Mouse (Mus musculus) forebrain, embryonic 12.5 days (tissue): ENCODE data around the gene Ccdc30. TPM values are rescaled to one million over a fixed set of nuclear protein-coding genes. Genes with fewer than 3 reads are reported as not detected.

ENCODE experiments used
- ATAC-seq: fragments of 200-750 bp; cut with Nextera tagmentation; 2 replicates; pipeline ENCODE4 v1.8.0; 2017; ENCODE audit warnings: moderate TSS enrichment; ENCODE audit not compliant: low FRiP score
- H3K27ac ChIP-seq: fragments of 300-500 bp; sonication (generic); 2 replicates; pipeline ENCODE4 v1.5.1; 2016; ENCODE audit warnings: mild to moderate bottlenecking
- H3K27me3 ChIP-seq: fragments of 300-500 bp; sonication (generic); 2 replicates; pipeline ENCODE4 v1.6.1; 2016; ENCODE audit warnings: mild to moderate bottlenecking
- H3K36me3 ChIP-seq: fragments of 300-500 bp; sonication (generic); replicated peaks from 2 replicates; pipeline ENCODE4 v1.6.1; 2016; ENCODE audit warnings: mild to moderate bottlenecking
- H3K4me1 ChIP-seq: fragments of 300-500 bp; sonication (generic); 2 replicates; pipeline ENCODE4 v1.6.1; 2016
- H3K4me2 ChIP-seq: fragments of 300-500 bp; sonication (generic); 2 replicates; pipeline ENCODE4 v1.6.1; 2016; ENCODE audit warnings: mild to moderate bottlenecking, moderate library complexity
- H3K4me3 ChIP-seq: fragments of 300-500 bp; sonication (generic); replicated peaks from 2 replicates; pipeline ENCODE4 v1.5.1; 2016; ENCODE audit warnings: mild to moderate bottlenecking
- H3K9ac ChIP-seq: fragments of 300-500 bp; sonication (generic); 2 replicates; pipeline ENCODE4 v1.6.1; 2016; ENCODE audit warnings: mild to moderate bottlenecking
- H3K9me3 ChIP-seq: fragments of 300-500 bp; sonication (generic); 2 replicates; pipeline ENCODE4 v1.6.1; 2016
- WGBS: fragments of 180-500 bp; shearing (Covaris S2); methylation state at CpG from one replicate; pipeline ENCODE4 v1.1.7; 2016; 5-methylcytosine and 5-hydroxymethylcytosine counted together
- polyA plus RNA-seq: library from polyadenylated mRNA; unstranded; fragments of >200 nt; fragmentation: Nextera tagmentation; extraction: Ambion mirVana; gene quantifications from 2 replicates; pipeline ENCODE4 v1.2.1, GENCODE M21; 2016

Ccdc30 gene
- polyA plus RNA-seq, 1 experiment from 2014 or later: 13.4 TPM

- H3K27ac ChIP-seq: peak overlapping the region; percentile 76
- 2% methylated on average over 10 of the region's 10 CpGs for WGBS
- peak; percentile 91 for ATAC-seq
- H3K36me3 ChIP-seq: no peaks in the 10 kb centered on the region
- H3K4me1 ChIP-seq: peaks cover 15% of the 10 kb centered on the region
- H3K4me3 ChIP-seq: no peak overlapping the region
- no peak overlapping the region for H3K9ac ChIP-seq
- no peaks in the 10 kb centered on the region for H3K27me3 ChIP-seq
- H3K4me2 ChIP-seq: peak overlapping the region; percentile 36
- no peaks in the 10 kb centered on the region for H3K9me3 ChIP-seq
Measured at GRCm38 (mm10) chr4:119338861-119339361, 76.4 kb downstream of the Ccdc30 start.

GRCm38 (mm10) chr4:119338422-119338821 is 76.9 kb downstream of the Ccdc30 start:
- Histone ChIP-seq H3K36me3 (no peaks in the 10 kb centered on the region), H3K27ac (peak overlapping the region; percentile 76), H3K4me1 (peaks cover 15% of the 10 kb centered on the region), H3K27me3 (no peaks in the 10 kb centered on the region), H3K9me3 (no peaks in the 10 kb centered on the region), H3K4me3 (no peak overlapping the region), H3K9ac (no peak overlapping the region), H3K4me2 (peak overlapping the region; percentile 36)
- peak; percentile 80; the same call in 1 of the 2 replicates for ATAC-seq
- 59% methylated on average over 4 of the region's 4 CpGs for WGBS

DNA sequence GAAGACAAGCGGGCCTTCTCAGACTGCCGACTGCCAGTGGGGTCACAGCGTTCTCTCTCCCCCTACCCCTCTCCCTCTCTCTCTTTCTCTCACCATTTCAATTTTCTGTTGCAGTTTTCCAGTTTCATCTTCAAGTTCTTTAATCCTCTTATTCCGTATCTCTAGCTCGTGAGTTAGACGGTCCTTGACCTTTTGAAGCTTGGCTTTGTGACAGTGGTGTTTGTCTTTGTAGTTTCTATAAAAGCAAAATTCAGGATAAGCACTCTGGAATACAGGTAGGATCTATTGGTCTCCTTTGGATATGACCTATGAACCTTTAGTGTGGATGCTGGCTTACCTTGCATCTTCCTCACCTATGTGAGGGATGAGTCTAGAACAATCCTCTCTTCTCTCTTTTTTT is 81.8 kb downstream of the Ccdc30 start:
- 85% methylated on average over 6 of the region's 6 CpGs for WGBS
- H3K27me3 ChIP-seq: no peaks in the 10 kb centered on the region
- H3K9me3 ChIP-seq: no peaks in the 10 kb centered on the region
- peaks cover 8% of the 10 kb centered on the region for H3K4me1 ChIP-seq
- H3K36me3 ChIP-seq: no peaks in the 10 kb centered on the region
- H3K4me3 ChIP-seq: no peak overlapping the region
- no peak overlapping the region for H3K9ac ChIP-seq
- no peak overlapping the region for H3K27ac ChIP-seq
- H3K4me2 ChIP-seq: no peak overlapping the region
- ATAC-seq: no peak

DNA sequence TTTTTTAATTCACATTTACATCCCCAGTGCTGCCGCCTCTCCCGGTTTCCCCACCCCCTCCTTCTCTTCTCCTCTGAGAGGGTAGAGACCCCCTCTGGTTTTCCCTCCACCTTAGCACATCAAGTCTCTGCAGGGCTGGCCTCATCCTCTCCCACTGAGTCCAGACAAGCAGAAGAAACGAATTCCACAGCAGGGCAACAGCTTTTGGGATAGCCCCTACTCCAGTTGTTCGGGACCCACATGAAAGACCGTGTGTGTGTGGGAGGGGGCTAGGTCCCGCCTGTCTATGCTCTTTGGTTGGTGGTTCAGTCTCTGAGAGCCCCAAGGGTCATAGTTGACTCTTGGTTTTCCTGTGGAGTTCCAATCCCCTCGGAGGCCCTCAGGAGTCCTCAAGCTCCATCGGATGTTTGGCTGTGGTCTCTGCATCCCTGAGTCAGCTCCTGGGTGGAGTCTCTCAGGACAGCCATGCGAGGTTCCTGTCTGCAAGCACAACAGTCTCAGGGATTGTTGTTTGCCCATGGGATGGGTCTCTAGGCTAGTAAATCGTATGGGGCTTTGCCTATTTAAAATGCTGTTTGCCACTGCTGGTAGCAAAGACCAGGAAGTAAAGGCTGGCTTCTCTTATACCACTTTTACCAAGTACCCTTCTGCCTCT is 94.3 kb downstream of the Ccdc30 start:
- H3K27ac ChIP-seq: peak overlapping the region; percentile 85
- H3K9me3 ChIP-seq: no peaks in the 10 kb centered on the region
- peak overlapping the region; percentile 73 for H3K4me3 ChIP-seq
- H3K9ac ChIP-seq: peak overlapping the region; percentile 68
- peaks cover 15% of the 10 kb centered on the region for H3K27me3 ChIP-seq
- 32% methylated on average over 10 of the region's 10 CpGs for WGBS
- peak overlapping the region; percentile 98 for H3K4me2 ChIP-seq
- peak; percentile 60 for ATAC-seq
- peaks cover 16% of the 10 kb centered on the region for H3K4me1 ChIP-seq
- H3K36me3 ChIP-seq: peaks cover 24% of the 10 kb centered on the region

- Histone ChIP-seq H3K4me2 (peak within 1 kb of the TSS; percentile 98), H3K4me3 (peak within 1 kb of the TSS; percentile 73), H3K4me1 (peaks cover 16% of the 10 kb centered on the region), H3K36me3 (peaks cover 32% of the 10 kb centered on the region), H3K27me3 (peaks cover 15% of the 10 kb centered on the region), H3K9ac (peak within 1 kb of the TSS; percentile 68), H3K27ac (peak within 1 kb of the TSS; percentile 85), H3K9me3 (no peaks in the 10 kb centered on the region)
- under 1% methylated on average over 44 of the region's 44 CpGs for whole genome bisulfite sequencing
- peak; percentile 98 for ATAC-seq
Measured at GRCm38 (mm10) chr4:119320131-119320830, 95.0 kb downstream of the Ccdc30 start, which contains the start of gene Ppih. Gene Ppih (minus strand): TSS chr4:119320546.

DNA sequence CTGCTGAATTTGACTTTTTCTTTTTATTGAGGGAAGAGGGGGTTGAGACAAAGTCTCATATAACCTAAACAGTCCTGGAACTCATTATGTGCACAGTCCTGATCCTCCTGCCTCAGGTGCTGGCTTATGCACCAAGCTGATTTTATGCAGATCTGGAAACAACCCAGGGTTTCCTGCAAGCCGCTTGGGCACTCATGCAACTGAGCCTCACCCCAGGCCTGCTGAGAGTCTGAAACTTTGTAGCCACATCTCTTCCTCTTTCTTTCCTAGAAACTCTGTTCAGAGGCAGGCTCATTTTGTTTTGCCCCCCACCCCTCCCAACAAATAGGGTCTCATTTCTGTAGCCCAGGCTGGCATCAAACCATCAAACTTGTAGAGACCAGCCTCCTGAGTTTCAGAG is 101.6 kb downstream of the Ccdc30 start:
- WGBS: 87% methylated on average over 1 of the region's 1 CpGs
- Histone ChIP-seq H3K4me1 (no peaks in the 10 kb centered on the region), H3K4me2 (no peak overlapping the region), H3K9ac (no peak overlapping the region), H3K27me3 (no peaks in the 10 kb centered on the region), H3K27ac (no peak overlapping the region), H3K4me3 (no peak overlapping the region), H3K36me3 (peaks cover 81% of the 10 kb centered on the region), H3K9me3 (no peaks in the 10 kb centered on the region)
- no peak for ATAC-seq

DNA sequence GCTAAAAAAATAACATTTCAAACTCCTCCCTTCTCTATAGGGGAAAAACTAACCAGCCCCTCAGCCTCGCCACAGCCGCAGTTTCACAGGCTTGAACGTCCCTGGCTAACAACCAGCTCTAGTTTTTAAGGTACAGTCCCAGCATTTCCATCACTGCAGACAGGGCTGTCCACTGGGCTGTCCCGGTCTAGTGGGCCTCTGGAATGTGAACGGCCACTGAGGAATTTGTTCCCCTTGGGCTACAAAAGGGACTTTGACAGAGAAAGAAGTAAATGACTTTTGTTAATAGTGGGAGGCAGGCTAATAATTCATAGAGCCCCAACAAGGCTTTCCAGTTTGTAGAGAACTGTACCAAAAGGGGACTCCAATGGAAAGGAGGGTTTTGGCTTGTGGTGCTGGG is 109.9 kb downstream of the Ccdc30 start:
- ATAC-seq: no peak
- no peak overlapping the region for H3K4me3 ChIP-seq
- no peaks in the 10 kb centered on the region for H3K27me3 ChIP-seq
- H3K4me1 ChIP-seq: no peaks in the 10 kb centered on the region
- peaks cover 32% of the 10 kb centered on the region for H3K36me3 ChIP-seq
- no peak overlapping the region for H3K9ac ChIP-seq
- no peaks in the 10 kb centered on the region for H3K9me3 ChIP-seq
- H3K27ac ChIP-seq: no peak overlapping the region
- 87% methylated on average over 5 of the region's 5 CpGs for whole genome bisulfite sequencing
- no peak overlapping the region for H3K4me2 ChIP-seq

- H3K27me3 ChIP-seq: no peaks in the 10 kb centered on the region
- H3K36me3 ChIP-seq: peaks cover 18% of the 10 kb centered on the region
- ATAC-seq: no peak
- no peak overlapping the region for H3K9ac ChIP-seq
- 93% methylated on average over 8 of the region's 8 CpGs for WGBS
- H3K4me3 ChIP-seq: no peak overlapping the region
- H3K27ac ChIP-seq: no peak overlapping the region
- H3K4me2 ChIP-seq: no peak overlapping the region
- H3K4me1 ChIP-seq: no peaks in the 10 kb centered on the region
- H3K9me3 ChIP-seq: no peaks in the 10 kb centered on the region
Measured at GRCm38 (mm10) chr4:119303291-119303690, 112.0 kb downstream of the Ccdc30 start.

GRCm38 (mm10) chr4:119301777-119302176 is 113.5 kb downstream of the Ccdc30 start:
- 89% methylated on average over 3 of the region's 3 CpGs for WGBS

GRCm38 (mm10) chr4:119300761-119301160 is 114.6 kb downstream of the Ccdc30 start:
- H3K9me3 ChIP-seq: no peaks in the 10 kb centered on the region
- no peak overlapping the region for H3K4me3 ChIP-seq
- no peaks in the 10 kb centered on the region for H3K27me3 ChIP-seq
- no peaks in the 10 kb centered on the region for H3K36me3 ChIP-seq
- H3K9ac ChIP-seq: no peak overlapping the region
- H3K27ac ChIP-seq: no peak overlapping the region
- no peaks in the 10 kb centered on the region for H3K4me1 ChIP-seq
- no peak for ATAC-seq
- WGBS: 94% methylated on average over 3 of the region's 3 CpGs
- no peak overlapping the region for H3K4me2 ChIP-seq

More at GRCm38 (mm10) chr4:119301777-119302176, 113.5 kb downstream of the Ccdc30 start:
- Histone ChIP-seq H3K27ac (no peak overlapping the region), H3K4me2 (no peak overlapping the region), H3K9ac (no peak overlapping the region), H3K9me3 (no peaks in the 10 kb centered on the region), H3K4me3 (no peak overlapping the region), H3K36me3 (peaks cover 2% of the 10 kb centered on the region), H3K27me3 (no peaks in the 10 kb centered on the region), H3K4me1 (no peaks in the 10 kb centered on the region)
- no peak for ATAC-seq

GRCm38 (mm10) chr4:119297361-119297760 is 118.0 kb downstream of the Ccdc30 start:
- Histone ChIP-seq H3K9me3 (no peaks in the 10 kb centered on the region), H3K4me3 (no peak overlapping the region), H3K27me3 (no peaks in the 10 kb centered on the region), H3K9ac (no peak overlapping the region), H3K4me1 (peaks cover 8% of the 10 kb centered on the region), H3K36me3 (no peaks in the 10 kb centered on the region), H3K27ac (no peak overlapping the region), H3K4me2 (no peak overlapping the region)
- 90% methylated on average over 2 of the region's 2 CpGs for WGBS
- no peak for ATAC-seq

DNA sequence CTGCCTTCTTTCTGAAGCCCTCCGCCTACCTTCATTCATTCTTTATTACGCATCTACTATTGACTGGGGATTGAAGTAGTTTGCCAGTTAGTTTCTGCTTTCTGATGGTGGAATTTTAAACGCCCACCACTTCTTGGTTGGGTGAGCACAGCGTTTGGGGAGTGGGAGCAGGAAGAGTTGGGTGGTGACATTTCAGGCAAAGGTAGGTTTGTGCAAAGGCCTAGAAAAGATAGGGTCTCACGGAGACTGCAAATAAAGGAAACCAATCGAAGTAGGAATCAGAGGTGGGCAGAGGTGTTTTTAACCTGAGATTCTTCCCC is 120.2 kb downstream of the Ccdc30 start:
- H3K4me2 ChIP-seq: peak overlapping the region; percentile 67
- peak overlapping the region; percentile 100 for H3K4me3 ChIP-seq
- WGBS: 8% methylated on average over 6 of the region's 6 CpGs
- peaks cover 26% of the 10 kb centered on the region for H3K4me1 ChIP-seq
- peaks cover 10% of the 10 kb centered on the region for H3K36me3 ChIP-seq
- H3K9ac ChIP-seq: peak overlapping the region; percentile 99
- no peak for ATAC-seq
- H3K9me3 ChIP-seq: no peaks in the 10 kb centered on the region
- H3K27ac ChIP-seq: peak overlapping the region; percentile 88
- H3K27me3 ChIP-seq: no peaks in the 10 kb centered on the region
